Mouse (Mus musculus) ovary, postnatal 14 days (tissue): ENCODE measurements around the gene Tpp1.

ENCODE experiments used
- DNase-seq: peaks from one replicate; pipeline ENCODE4 v3.0.0; 2022; ENCODE audit warnings: low spot score

Gene Tpp1

DNA sequence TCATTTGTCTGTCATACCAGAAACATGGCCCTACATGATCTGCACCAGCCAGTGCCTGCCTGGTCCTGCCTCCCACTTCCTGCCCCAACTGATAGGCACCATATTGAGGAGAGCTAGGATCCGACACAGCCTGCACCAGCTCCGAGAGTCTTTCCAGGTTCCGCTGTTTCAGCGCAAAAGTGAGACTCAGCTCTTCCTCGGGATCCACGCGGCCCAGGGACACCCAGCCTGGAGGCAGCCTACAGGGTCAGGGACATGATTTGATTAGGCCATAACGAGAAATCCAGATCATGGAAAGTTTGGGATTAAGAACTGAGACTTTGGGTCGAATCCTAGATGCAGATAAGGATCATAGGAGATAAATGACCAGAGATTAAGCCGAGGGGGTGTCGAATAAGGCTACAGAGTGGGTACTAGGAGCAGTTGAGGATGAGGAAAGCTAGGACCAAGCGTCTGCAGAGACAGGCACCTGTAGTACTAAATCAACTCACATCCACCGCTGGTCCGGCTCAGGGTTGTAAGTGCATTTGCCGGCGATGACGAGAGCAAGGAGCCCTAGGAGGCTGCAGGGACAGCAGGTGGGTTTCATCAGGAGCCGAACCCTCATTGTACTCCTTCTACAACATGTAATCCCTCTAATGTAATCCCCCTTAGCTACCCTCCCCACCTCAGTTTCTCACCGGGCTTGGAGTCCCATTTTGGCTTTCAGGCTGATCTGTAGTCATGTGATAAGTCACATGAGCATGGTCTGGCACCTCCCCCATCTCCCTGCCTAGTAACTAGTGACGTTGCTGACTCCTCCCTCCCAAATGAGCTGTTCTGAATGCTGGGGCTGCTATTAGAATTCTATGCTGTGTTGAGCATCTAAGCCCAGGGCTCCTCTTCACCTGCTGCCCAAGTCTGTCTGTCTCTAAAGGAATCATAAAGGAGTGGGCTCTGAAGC is at the start of gene Tpp1:
Gene Tpp1, minus strand, starts transcription at position 745 of the 943 bp plus-strand sequence.
- peak; percentile 85 for DNase-seq

DNA sequence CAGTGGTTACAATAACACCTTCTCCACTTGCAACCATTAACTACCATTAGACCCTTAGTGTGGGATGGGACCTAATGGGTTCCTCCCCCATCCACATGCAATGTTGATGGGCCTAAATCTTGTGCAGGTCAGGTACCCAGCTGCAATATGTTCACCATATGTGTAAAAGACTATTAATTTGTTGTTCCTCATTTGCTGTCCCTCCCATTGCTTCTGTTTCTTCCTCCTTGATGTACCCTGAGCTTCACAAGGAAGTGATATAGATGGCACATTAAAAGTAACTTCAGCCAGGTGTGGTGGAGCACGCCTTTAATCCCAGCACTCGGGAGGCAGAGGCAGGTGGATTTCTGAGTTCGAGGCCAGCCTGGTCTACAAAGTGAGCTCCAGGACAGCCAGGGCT is 44.9 kb upstream of the Tpp1 start:
- DNase-seq = no peak

DNA sequence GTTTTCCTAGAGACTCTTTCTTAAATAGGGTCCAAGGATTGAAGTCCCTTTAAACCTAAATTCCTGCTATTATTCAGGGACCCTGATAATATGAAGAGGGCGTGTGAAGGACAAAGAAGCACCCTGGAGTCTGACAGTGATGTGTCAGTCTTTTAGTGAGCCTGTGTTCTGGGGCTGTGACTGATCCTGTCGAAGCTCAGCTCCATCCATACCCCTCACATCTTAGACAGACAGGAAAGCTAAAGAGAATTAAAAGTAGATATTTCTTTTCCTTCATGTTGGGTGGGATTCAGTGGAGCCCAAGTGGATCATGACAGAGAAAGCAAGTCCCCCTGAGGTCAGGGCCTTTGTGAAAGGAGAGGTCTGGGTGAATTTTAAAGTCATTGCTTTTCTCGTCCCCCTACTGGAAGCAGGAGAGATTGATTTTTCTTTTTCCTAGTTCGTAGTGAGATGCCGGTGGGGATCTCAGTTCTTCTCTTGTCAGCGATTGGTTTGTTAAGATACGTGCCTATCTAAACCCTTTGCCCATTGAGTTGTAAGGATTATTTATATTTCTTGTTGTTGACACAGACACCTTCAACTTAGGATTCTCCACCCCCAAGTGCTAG is 43.8 kb upstream of the Tpp1 start:
- DNase-seq = no peak

DNA sequence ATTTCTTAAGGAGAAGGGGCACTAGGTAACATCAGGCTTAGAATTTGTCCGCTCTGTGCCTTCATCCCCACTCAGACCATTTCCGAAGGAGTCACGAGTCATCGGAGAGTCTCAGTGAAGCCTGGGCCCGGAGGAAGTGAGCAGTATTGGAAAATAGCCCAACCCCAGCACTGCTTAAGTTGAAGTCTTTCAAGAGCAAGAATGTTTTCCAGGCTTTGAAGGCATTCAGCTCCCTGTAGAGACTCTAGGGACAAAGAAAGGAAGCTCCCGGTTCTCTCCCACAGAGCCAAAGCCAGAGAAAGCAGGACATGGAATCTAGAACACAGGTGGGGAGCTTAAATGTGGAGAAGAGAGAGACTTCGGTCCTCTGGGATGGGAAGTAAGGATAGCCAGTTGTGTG is 41.7 kb upstream of the Tpp1 start:
- no peak for DNase-seq

DNA sequence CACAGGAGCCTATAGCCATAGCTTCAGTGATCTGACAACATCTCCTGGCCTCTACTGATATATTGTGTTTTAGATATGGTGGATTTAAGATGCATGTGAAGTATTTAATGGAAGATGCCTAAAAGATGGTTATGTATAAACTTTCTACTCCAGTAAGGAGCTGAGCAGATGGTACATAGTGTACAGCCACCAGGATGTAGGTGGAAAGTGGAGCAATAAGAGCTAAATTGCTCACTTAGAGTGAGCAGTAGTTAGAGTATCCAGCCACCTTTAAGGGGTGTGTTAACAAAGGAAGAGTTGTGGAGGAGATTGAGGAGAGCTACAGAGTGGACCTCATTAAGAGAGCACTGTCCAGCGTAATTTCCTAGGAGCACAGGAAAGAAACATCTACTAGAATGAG is 39.1 kb upstream of the Tpp1 start:
- no peak for DNase-seq

DNA sequence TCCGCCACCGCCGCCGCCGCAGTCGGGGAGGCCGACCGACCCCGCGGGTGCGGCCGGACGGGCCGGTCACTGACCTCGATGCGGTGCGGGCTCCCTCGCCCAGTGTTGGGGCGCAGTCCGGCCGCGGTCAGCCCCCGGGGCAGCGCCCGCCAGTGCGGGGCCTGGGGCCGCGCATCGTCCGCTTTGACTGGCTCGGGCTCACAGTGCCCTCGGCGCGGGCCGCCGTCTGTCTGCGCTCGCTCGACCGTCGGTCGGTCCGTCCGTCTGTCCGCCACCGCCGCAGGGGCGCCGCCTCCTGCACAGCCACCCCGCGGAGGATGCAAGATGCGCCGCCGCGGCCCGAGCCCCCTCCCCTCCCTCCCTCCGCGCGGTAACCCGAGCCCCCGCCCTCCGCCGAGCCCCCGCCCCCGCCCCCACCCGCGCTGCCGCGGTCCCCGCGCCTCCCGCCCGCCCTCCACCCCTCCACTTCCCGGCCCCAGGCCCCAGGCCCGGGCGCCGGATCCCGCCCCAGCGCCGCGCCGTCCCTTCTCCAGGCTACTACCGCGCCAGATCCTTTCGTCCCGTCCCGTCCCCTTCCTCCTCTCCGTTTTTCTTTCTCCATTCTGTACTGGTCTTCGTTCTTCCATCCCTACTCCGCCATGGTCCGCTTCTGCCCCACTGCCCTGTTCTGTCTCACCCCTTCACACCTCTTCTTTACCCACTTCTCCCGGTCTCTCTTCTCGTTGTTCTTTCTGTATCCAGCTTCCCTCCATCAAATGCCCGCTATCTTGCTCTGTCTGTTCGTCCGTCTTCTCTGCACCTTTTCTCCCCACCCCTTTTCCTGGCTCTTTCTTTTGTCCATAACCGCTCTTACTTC is 35.5 kb upstream of the Tpp1 start, which contains the start of gene Dchs1:
Gene Dchs1, minus strand, starts transcription at position 370 of the 856 bp plus-strand sequence.
- no peak for DNase-seq

DNA sequence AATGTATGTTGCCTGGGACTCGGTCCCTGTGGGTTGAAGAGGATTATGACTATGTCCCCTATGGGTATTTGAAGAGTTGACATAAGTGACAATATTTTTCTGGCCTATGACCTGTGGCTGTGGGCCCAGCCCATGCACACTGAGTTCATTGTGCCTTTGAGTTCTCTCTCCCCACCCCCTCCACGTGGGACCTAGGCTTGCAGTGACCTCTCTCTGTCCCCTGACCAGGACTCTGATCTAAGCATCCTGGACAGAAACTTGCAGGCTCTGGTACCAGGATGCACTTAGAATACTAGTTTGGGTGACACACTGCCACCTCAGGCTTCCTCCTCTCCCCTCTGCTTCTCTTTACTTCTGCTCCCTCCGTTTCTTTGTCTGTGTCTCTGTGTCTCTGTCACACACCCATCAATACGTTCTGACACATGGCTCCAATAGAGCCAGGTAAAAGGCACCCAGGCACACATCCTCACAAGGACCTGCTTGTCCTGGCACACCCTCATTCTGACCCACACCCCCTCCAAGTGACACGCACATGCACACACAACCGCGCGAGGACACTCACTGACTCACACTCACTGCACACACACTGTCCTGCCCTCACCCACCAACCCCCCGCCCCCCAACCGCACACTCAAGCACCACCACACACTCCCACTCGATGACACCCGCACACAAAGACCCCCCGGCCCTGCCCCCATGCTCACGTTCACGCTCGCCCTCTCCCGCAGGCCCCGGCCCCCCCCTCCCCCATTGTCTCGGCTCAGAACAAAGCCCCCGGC is 34.7 kb upstream of the Tpp1 start:
- no peak for DNase-seq

DNA sequence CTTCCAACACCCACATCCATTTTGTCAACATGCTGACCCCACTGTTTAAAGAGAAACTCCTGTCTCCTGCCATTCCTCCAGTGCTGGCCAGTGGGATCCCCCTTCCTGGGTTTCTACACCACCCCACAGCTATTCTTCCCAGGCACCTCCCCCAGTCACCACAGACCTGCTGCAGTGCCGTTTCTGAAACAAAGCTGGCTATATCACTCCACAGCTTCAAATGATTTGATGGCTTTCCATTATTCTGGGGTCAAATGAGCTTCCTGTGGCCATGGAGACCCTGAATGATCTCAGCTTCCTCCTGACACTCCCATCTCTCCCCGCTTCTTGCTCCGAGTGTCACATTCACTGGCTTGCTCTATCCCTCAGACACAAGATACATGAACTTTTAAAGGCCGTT is 32.5 kb upstream of the Tpp1 start:
- DNase-seq = no peak

DNA sequence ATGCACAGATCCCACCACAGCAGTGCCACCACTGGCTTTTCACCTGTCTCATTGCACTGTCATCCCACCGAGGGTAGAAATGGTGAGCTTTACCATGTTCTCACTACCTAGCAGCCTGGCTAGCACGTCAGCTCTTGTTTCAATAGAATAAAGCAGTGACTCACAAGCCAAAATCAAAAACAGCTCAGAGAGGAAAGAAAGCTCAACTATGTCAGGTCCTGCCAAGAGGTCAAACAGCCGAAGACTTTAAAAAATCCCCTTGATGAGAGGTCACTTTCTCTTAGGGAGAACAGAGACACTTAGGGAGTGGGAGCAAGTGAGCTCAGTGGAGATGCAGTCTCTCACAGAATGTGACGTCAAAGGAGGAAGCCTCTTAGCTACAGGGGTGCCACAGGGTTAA is 31.8 kb upstream of the Tpp1 start:
- DNase-seq = no peak

DNA sequence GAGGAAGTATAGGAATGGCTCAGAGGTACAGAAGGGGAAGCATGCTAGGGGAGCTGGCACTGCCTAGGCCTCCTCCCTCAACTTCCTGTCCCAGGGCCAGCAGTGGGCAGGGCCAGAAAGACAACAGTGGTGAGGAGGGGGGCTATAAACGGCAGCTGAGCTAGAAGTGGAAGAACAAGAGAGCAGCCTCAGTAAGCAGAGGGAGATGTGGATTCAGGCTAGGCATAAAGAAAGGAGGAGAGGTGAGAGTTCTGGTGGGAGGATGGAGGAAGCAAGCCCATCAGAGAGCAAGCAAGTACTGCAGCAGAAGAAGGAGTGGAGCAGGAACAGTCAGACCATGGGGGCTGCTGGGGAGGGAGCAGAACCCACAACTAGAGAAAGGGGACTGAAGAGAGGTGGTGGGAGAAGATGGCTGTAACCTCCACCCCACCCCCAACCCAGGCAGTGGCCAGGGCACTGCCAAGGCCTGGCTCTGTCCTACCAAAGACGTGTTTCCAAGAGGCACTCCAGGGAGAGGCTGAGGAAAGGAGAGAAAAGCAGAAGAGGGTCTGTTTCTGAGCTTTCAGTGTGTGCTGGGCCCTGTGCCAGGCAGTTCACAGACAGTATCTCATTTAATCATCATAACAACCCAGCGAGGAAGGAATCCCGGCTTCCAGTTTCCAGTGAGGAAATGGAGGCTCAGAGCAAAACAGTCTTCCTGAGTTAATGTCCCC is 26.7 kb upstream of the Tpp1 start:
- peak; percentile 49 for DNase-seq

DNA sequence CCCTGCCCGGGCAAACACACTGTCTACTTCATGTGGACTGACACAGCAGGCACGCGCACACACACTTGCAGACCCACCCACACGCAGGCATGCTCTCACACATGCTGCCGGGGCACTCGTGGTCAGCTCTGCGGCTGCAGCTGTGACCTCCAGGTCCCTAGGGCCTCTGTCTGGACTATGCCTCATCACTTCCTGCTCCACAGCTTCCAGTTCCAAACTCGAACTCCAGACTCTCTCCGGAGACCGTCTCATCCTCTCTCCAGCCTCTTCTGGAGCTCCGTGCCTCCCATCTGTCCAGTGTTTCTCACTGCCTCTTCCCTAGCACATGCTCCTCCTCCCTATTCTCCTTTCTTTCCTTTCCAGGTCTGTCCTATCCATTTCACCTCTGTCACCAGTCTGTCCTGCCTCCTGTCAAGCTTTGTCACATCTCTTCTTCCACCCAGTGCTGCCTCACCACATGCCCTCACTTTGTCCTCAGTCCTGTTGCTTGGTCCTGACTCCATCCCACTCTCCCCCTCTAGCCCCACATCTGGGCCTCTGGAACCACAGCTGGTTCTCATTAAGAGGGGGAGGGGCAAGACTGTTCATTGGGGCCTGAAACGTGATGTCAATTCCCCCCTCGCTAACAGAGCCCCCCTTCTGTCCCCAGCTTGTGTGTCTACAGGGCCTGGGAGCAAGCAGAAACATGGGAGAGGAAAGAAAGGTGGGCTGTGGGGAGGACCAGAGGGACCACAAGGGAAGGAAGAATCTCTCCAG is 25.9 kb upstream of the Tpp1 start:
- peak; percentile 48 for DNase-seq

DNA sequence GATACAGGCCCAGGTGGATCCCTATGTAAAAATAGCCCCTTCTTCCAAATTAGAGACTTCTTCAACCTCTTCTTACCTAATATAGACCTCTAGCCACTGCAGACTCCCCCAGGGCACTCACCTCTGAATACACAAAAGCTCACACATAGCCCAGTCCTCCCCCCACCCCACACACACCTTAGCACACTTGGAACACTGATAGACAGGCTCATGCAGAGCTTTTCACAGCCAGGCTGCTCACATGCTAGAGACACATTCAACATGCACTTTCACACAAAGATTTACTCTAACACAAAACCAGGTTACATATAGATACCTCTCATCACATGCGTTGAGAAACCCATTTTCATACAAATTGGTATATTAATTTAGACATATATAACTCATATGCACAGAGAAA is 25.3 kb upstream of the Tpp1 start:
- DNase-seq = no peak

DNA sequence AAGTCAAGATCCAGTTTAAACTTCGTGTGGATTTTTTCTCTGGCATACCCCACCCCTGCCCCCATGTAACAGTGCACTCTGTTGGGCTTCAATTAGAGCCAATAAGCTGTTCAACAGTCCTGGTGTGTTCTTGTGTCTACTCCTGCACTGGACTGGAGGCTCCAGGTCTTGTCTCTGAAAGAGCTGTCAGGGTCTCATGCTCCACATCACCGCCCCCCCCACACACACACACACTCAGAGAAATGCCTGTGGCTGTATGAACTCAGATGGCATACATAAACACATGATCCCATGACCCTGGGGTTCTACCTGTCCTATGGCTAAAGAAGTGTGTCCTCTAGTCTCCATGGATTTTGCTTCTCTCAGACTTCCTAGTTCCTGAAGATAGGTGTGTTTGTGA is 24.0 kb upstream of the Tpp1 start:
- DNase-seq = no peak

DNA sequence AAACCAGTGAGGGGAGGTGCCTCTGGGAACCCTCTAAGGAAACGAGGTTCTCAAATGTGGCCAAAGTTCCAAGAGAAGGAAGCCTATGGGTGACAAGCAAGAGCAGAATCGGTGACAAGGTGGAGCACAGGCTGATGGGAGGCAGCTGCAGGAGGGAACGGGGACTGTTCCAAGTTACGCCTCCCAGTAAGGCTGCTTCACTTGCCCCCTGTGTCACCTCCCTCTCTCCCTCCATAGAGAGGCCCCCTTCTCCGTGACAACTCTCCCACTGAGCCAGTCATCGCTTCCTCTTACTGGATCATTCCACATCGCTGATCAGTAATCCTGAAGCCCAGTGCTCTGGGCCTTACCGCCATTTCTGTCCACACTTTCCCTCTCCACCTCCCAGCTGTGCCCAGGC is 22.6 kb upstream of the Tpp1 start:
- DNase-seq = no peak

DNA sequence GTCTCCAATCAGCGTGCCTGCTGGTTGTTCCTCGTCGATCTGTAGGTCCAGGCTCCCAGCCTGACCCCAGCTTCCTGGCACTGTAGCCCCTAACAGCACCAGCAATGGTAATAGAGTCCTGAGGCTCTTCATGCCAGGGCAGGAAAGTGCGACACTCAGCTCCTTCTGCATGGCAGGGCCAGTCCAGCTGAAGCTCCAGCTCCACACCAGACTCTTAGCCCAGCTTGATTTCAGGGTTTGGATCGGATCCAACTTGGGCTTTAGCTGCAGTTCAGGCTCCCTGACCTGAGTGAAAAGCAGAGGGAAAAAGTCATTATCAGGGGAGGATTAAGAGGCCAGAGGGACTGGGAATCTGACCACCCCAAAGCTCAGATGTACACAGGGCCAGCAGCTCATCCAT is 21.0 kb upstream of the Tpp1 start:
- DNase-seq = no peak

DNA sequence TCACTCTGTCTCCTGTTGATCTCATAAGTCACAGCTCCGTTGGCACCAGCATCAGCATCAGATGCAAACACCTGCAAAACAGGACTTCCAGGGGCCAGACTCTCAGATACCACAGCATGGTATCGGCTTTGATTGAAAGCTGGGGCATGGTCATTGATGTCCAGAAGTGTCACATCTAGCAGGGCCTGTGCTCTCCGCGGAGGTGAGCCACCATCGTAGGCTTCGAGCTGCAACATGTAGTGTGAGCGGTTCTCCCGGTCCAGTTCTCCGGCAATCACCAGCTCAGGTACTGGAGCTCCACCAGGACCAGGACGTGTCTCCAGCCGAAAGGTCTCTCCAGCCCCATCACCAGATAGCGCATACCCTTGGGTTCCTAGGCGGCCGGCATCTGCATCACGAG is 20.3 kb upstream of the Tpp1 start:
- DNase-seq = no peak

DNA sequence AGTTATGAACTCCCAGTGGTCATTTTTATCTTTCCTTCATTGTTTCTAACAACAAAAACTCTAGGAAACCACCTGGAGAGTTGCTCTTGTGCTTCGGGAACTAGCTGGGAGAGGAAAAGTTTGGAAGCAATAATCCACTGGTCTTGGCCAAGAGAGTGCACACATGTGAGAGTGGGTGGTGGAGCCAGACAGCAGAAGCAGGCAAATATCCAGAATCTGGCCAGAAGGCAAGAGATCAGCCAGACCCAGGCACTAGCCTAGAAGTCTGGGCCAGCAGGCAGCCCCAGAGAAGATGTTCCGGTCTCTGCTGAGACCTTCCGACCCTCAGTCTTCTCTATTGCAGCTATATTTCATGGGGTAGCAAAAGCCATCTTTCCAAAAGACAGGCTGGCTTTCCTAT is 17.9 kb upstream of the Tpp1 start:
- no peak for DNase-seq

DNA sequence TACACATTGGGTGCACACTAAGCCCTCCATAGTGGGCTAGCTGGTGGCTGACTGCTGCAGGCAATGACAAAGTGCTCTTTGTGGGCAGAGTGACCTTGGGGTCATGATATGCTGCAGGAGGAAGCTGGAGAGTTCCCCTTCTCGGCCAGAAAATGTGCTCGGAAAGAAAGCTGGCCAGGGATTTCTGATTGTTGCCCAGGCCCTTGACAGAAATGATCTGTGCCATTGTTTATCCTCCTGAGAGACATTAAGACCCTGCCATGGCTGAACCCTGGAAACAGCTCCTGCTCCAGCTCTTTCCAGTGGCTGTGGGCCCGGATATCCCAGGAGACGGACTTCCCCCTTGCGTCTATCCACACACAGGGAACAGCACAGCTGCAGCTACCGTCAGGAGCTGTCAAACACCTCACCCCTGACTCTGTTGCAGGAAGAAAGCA is 15.7 kb upstream of the Tpp1 start:
- no peak for DNase-seq

DNA sequence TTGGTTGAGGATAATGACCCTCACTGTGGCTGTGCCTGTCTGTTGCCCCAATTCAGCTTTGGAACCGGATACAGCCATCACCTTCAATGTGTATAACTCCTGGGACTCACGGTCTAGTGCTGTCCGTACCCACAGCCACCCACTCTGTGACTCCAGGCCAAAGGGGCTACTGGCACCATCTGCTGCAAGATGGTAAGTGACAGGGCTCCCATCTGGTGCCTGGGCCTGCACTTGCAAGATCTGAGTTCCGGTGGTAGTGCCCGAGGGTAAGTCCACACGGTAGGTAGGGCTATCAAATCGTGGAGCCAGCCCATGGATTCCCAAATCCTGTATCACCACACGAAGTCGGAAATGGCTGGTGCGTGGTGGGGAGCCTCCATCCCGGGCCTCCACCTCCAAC is 12.3 kb upstream of the Tpp1 start:
- no peak for DNase-seq

DNA sequence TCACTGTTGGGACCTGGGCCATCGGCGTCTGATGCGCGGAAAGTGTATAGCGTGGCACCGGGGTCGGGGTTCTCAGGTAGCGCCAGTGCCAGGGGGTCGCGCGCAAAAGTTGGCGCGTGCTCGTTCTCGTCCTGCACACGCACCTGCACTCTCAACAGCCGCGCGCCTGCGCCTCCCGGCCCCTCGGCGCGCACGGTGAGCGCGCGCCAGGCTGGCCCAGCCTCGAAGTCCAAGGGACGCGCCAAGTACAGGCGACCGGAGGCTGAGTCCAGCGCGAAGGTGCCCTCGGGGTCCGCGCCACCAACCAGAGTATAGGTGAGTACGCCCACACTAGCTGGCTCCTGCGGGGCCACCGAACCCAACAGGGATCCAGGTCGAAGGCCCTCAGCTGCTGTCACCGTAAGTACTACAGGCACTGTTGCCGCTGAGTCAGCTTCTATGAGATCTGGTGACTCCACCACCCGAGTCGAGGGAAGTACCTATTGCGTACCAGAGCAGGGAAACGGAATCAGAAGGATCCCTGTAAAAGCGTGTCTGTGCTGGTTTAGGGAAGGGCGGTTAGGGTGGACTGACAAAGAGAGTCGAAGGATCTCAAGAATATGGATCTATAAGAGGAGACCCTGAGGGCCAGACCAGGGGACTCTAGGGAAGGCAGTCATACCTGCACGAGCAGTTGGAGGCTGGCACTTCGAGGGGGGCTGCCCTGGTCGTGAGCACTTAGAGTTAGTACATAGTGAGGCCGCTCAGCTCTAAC is 10.7 kb upstream of the Tpp1 start:
- DNase-seq = no peak
